Mouse (Mus musculus) intestine, embryonic 14.5 days (tissue): ENCODE measurements at regions not wholly inside any gene's neighbourhood (a gene's known extent, or its start where the extent isn't known, plus 50 kb on each side); places are given as distances from the start of the nearest gene placed in this dataset.
"Not testable (repeated sequence)": the region's sequence is repeated elsewhere in the genome, so short reads cannot be mapped to it uniquely, and the experiment has no call there.

ENCODE experiments used
- ATAC-seq: fragments of 200-750 bp; cut with Nextera tagmentation; replicated peaks from 2 replicates; pipeline ENCODE4 v1.8.0; 2017; ENCODE audit warnings: low read depth, moderate number of reproducible peaks, moderate TSS enrichment, moderate library complexity; ENCODE audit not compliant: low FRiP score, low TSS enrichment
- DNase-seq: peaks from one replicate; pipeline ENCODE4 v3.0.0-alpha.2; 2018; ENCODE audit warnings: low spot score
- H3K27ac ChIP-seq: fragments of 300-500 bp; sonication (generic); 2 replicates; pipeline ENCODE4 v1.5.1; 2014; ENCODE audit warnings: low read depth, mild to moderate bottlenecking, control low read depth
- H3K27me3 ChIP-seq: fragments of 300-500 bp; sonication (generic); replicated peaks from 2 replicates; pipeline ENCODE4 v1.6.1; 2014; ENCODE audit warnings: low read length, control low read depth; ENCODE audit not compliant: control insufficient read depth, insufficient read depth
- H3K36me3 ChIP-seq: fragments of 300-500 bp; sonication (generic); 2 replicates; pipeline ENCODE4 v1.6.1; 2014; ENCODE audit warnings: low read length, control low read depth; ENCODE audit not compliant: control insufficient read depth, insufficient read depth
- H3K4me1 ChIP-seq: fragments of 300-500 bp; sonication (generic); replicated peaks from 2 replicates; pipeline ENCODE4 v1.6.1; 2014; ENCODE audit warnings: low read length, control low read depth, mixed read lengths; ENCODE audit not compliant: control insufficient read depth, insufficient read depth
- H3K4me2 ChIP-seq: fragments of 300-500 bp; sonication (generic); 2 replicates; pipeline ENCODE4 v1.6.1; 2014; ENCODE audit warnings: low read length
- H3K4me3 ChIP-seq: fragments of 300-500 bp; sonication (generic); 2 replicates; pipeline ENCODE4 v1.5.1; 2014; ENCODE audit warnings: low read depth, low read length, control low read depth, mixed read lengths
- H3K9ac ChIP-seq: fragments of 300-500 bp; sonication (generic); 2 replicates; pipeline ENCODE4 v1.6.1; 2014; ENCODE audit warnings: mild to moderate bottlenecking, low read length
- H3K9me3 ChIP-seq: fragments of 300-500 bp; sonication (generic); 2 replicates; pipeline ENCODE4 v1.6.1; 2016; ENCODE audit warnings: low read length, control low read depth; ENCODE audit not compliant: control insufficient read depth
- WGBS: fragments of 180-500 bp; shearing (Covaris S2); extraction: QIAGEN DNeasy Blood & Tissue Kit; methylation state at CpG from one replicate; pipeline ENCODE4 v1.1.7; 2014; 5-methylcytosine and 5-hydroxymethylcytosine counted together

DNA sequence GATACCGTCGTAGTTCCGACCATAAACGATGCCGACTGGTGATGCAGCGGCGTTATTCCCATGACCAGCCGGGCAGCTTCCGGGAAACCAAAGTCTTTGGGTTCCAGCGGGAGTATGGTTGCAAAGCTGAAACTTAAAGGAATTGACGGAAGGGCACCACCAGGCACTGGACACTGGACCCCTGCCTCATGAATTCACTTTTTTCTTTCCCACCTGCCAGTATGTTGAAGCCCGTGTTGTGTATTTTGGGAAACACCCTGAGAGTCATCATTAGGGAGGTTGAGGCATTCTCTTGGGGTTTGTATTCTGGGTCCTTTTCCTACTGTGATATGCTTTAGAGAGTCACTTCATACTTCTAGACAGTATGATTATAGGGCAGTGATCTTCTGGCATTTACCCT, 197.9 kb downstream of the Samd9l start:
- H3K27me3 ChIP-seq, H3K4me2 ChIP-seq, H3K9ac ChIP-seq, H3K9me3 ChIP-seq, H3K4me3 ChIP-seq, H3K36me3 ChIP-seq, H3K4me1 ChIP-seq, ATAC-seq, H3K27ac ChIP-seq: not testable (repeated sequence)
- WGBS = 54% methylated on average over 12 of the region's 12 CpGs
- peak; percentile 94 for DNase-seq

DNA sequence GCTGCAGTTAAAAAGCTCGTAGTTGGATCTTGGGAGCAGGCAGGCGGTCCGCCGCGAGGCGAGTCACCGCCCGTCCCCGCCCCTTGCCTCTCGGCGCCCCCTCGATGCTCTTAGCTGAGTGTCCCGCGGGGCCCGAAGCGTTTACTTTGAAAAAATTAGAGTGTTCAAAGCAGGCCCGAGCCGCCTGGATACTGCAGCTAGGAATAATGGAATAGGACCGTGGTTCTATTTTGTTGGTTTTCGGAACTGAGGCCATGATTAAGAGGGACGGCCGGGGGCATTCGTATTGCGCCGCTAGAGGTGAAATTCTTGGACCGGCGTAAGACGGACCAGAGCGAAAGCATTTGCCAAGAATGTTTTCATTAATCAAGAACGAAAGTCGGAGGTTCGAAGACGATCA, 198.3 kb downstream of the Samd9l start:
- ATAC-seq = no peak
- H3K27ac ChIP-seq = no peak overlapping the region
- no peaks in the 10 kb centered on the region for H3K9me3 ChIP-seq
- no peaks in the 10 kb centered on the region for H3K36me3 ChIP-seq
- H3K4me3 ChIP-seq = no peak overlapping the region
- no peak overlapping the region for H3K4me2 ChIP-seq
- H3K27me3 ChIP-seq = no peaks in the 10 kb centered on the region
- no peak for DNase-seq
- H3K9ac ChIP-seq = no peak overlapping the region
- H3K4me1 ChIP-seq = no peaks in the 10 kb centered on the region
- 69% methylated on average over 29 of the region's 33 CpGs for WGBS

DNA sequence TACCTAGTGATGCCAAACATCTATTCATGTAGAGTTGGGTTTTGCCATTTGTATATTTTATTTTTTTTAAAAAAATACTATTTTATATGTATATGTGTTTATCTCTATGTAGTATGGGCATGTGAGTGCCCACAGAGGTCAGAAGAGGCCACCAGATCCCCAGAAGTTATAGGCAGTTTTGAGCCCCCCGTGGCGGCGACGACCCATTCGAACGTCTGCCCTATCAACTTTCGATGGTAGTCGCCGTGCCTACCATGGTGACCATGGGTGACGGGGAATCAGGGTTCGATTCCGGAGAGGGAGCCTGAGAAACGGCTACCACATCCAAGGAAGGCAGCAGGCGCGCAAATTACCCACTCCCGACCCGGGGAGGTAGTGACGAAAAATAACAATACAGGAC, 198.8 kb downstream of the Samd9l start:
- peak; percentile 88 for DNase-seq
- WGBS = 89% methylated on average over 18 of the region's 18 CpGs
- not testable (repeated sequence) for H3K9ac ChIP-seq, H3K27me3 ChIP-seq, ATAC-seq, H3K36me3 ChIP-seq, H3K27ac ChIP-seq, H3K9me3 ChIP-seq, H3K4me1 ChIP-seq, H3K4me2 ChIP-seq, H3K4me3 ChIP-seq

DNA sequence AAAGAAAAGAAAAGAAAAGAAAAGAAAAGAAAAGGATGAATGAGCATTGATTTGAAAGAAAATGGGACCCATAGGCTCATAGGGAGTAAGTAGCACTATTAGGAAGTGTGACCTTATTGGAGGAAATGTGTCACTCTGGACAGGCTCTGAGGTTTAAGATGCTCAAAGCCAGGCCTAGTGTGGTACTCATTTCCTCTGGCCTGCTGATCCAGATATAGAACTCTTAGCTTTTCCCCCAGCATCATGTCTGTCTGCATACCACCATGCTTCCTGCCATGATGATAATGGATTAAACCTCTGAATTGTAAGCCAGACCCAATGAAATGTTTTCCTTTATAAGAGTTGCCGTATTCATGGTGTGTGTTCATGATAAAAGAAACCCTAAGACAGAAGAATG, 206.9 kb downstream of the Samd9l start:
- not testable (repeated sequence) for H3K4me1 ChIP-seq, H3K9me3 ChIP-seq, H3K36me3 ChIP-seq, H3K4me2 ChIP-seq, ATAC-seq, H3K27me3 ChIP-seq, H3K27ac ChIP-seq, DNase-seq, H3K9ac ChIP-seq, H3K4me3 ChIP-seq
- WGBS = 82% methylated on average over 1 of the region's 1 CpGs

DNA sequence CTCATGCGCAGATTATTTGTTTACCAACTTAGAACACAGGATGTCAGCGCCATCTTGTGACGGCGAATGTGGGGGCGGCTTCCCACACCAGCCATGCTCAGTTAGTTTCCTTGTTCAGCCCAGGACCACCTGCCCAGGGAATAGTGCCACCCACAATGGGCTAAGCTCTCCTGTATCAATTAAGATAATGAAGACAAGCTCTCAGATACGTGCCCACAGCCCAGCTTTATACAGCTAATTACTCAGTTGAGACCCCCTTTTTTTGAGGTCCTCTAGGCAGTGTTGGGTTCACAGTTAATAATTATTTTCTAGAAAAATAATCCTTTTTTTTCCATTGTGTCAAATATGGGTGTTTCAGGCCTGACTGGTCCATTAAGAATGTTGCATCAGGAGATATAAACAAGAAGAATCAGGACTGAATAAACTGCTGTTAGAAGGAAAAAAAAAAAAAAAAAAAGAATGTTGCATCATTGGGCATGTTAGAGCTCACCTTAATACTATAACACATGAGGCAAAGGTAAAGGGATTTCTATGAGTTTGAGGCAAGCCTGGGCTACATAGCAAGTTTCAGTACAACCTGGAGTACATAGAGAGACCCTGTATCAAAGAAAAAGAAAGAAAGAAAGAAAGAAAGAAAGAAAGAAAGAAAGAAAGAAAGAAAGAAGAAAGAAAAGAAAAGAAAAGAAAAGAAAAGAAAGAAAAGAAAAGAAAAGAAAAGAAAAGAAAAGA, 207.5 kb downstream of the Samd9l start:
- not testable (repeated sequence) for DNase-seq, H3K27ac ChIP-seq, ATAC-seq, H3K4me2 ChIP-seq, H3K27me3 ChIP-seq, H3K9me3 ChIP-seq, H3K9ac ChIP-seq, H3K36me3 ChIP-seq, H3K4me3 ChIP-seq, H3K4me1 ChIP-seq
- 89% methylated on average over 5 of the region's 6 CpGs for WGBS

DNA sequence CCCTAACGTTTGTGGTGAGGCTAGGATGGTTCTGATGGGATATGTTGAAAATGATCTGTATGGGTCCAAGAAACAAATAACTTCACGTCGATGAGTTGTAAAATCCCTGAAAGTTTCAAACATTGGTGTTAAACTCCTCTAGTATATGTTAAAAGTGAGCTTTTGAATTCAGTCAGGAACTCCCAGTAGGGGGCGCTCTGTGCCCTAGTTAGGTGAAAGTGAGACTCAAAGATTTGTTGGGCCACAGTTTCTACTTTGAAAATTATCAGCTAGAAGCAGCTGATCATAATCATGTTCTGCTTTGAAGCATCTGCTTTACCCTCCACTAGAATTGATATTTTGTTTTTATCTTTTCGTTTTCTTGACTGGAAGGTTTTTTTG, 215.6 kb downstream of the Samd9l start:
- H3K27me3 ChIP-seq = no peaks in the 10 kb centered on the region
- no peak overlapping the region for H3K4me2 ChIP-seq
- no peaks in the 10 kb centered on the region for H3K36me3 ChIP-seq
- no peak overlapping the region for H3K4me3 ChIP-seq
- no peak overlapping the region for H3K27ac ChIP-seq
- no peaks in the 10 kb centered on the region for H3K4me1 ChIP-seq
- peaks cover 12% of the 10 kb centered on the region for H3K9me3 ChIP-seq
- peak; percentile 70 for DNase-seq
- 35% methylated on average over 5 of the region's 5 CpGs for WGBS
- ATAC-seq = no peak
- no peak overlapping the region for H3K9ac ChIP-seq

DNA sequence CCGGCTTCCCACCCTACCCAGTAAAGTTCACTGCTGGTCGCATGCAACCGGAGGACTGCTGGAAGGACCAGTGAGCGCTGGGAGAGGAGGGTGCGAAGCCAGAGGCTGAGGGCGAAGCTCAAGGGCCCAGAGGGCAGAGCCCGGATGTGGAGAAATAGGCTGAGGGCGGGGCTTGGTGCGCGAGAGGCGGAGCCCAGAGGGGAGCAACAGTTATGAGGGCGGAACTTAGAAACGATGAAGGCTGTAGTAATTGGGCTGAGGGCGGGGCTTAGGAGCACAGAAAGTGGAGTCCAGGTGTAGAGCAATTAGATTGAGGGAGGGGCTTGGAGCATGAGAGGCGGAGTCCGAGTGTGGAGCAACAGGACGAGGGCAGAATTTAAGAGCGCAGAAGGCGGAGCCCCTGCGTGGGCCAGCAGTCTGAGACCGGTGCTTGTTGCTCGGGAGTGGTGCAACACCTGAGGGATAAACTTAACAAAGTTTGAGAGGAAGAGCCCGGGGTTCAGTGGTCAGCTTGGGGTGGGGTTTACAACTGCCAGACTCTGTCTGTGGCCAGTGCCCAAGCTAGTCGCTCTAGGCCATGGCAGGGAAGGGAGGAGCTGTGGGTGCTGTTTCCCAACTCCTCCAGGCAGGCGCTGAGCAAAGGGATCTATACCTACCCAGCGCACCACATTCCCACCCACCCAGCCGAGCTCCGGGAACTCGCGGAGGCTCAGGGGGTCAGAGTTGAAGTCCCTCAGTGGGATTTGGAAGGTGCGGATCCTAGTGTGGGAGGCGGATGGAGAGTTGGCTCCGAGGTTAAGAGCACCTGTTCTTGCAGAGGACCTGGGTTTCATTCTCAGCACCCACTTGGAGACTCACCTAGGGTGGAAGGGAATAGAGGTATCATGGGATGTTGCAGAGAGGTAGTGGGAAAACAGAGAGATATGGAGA, 216.2 kb downstream of the Samd9l start:
- WGBS = 43% methylated on average over 33 of the region's 33 CpGs
- Histone ChIP-seq H3K36me3 (no peaks in the 10 kb centered on the region), H3K27ac (no peak overlapping the region), H3K4me1 (no peaks in the 10 kb centered on the region), H3K9me3 (peaks cover 12% of the 10 kb centered on the region), H3K27me3 (no peaks in the 10 kb centered on the region), H3K9ac (no peak overlapping the region), H3K4me3 (peak overlapping the region; percentile 13), H3K4me2 (peak overlapping the region; percentile 30)
- ATAC-seq (peak; percentile 89), DNase-seq (peak; percentile 73)

DNA sequence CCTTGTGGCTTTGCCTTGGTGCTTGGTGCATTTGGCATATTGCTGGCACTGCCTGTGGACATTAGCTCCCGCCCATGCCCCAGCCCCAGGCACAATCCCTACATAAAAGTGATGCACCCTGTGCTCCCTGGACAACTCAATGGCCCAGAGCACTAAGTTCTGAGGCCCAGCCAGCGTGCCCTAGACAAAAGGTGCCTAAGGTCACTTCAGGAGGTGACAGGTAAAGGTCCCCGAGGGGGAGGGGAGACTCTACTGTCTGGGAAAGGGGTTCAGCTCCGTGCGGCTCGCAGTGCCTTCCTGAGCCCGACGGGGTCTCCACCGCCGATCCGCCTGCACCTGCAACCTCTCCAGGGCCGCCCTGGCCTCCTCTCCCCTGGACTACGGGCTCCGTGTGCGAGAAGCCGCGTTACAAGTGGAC, 216.9 kb downstream of the Samd9l start:
- H3K4me3 ChIP-seq = peak overlapping the region; percentile 13
- not testable (repeated sequence) for H3K27me3 ChIP-seq, DNase-seq, H3K9ac ChIP-seq, H3K4me1 ChIP-seq, H3K36me3 ChIP-seq, H3K27ac ChIP-seq
- peaks cover 12% of the 10 kb centered on the region for H3K9me3 ChIP-seq
- peak overlapping the region; percentile 30 for H3K4me2 ChIP-seq
- peak; percentile 69 for ATAC-seq
- 38% methylated on average over 17 of the region's 17 CpGs for WGBS
